Mouse (Mus musculus): ENCODE data around the gene Npy4r. TPM values are rescaled to one million over a fixed set of nuclear protein-coding genes. Genes with fewer than 3 reads are reported as not detected.

Gene Npy4r
- polyA plus RNA-seq, 2 experiments, result 0.01 TPM; not detected in 1

GRCm38 (mm10) chr14:34193879-34194278, 41.6 kb upstream of the Npy4r start:
- WGBS (ENCODE audit: insufficient replicate concordance), result 47% methylated on average over 4 of the region's 4 CpGs
- Histone ChIP-seq H3K36me3 (replicated peaks; ENCODE audit: control insufficient read depth, insufficient read depth, low read depth) (no peaks in the 10 kb centered on the region), H3K4me1 (replicated peaks; ENCODE audit: control insufficient read depth in 2 of 2, insufficient read depth in 2 of 2, low read length in 1 of 2) (peaks cover 4 to 20% of the 10 kb centered on the region in 2 experiments; a peak in 3 of 4 replicates), H3K27me3 (ENCODE audit: control insufficient read depth, insufficient read depth, low read length) (no peaks in the 10 kb centered on the region), H3K27ac (no peak overlapping the region), H3K4me2 (ENCODE audit: low read depth) (no peak overlapping the region), H3K9me3 (ENCODE audit: control insufficient read depth, low read length) (no peaks in the 10 kb centered on the region), H3K4me3 (ENCODE audit: insufficient read depth in 1 of 2, low read depth in 2 of 2, low read length in 2 of 2) (no peak overlapping the region), H3K9ac (replicated peaks) (no peak overlapping the region)
- DNase-seq (ENCODE audit: low read depth in 3 of 3, low spot score in 3 of 3), result no peak
- no peak for TF ChIP-seq EP300 (IDR thresholded peaks at IDR 0.05; ENCODE audit: low read depth)
- no peak for TF ChIP-seq CTCF (IDR thresholded peaks at IDR 0.05; ENCODE audit: low read depth)
- no peak for ATAC-seq (ENCODE audit: insufficient read depth)

GRCm38 (mm10) chr14:34190361-34190760, 38.1 kb upstream of the Npy4r start:
- H3K4me2 ChIP-seq (ENCODE audit: low read depth), result peak overlapping the region; percentile 18
- no peaks in the 10 kb centered on the region for H3K27me3 ChIP-seq (ENCODE audit: control insufficient read depth, insufficient read depth, low read length)
- peak; percentile 51 to 75 (median 61) for DNase-seq (ENCODE audit: low read depth in 3 of 3, low spot score in 3 of 3)
- ATAC-seq (ENCODE audit: insufficient read depth), result peak; percentile 87
- no peaks in the 10 kb centered on the region for H3K9me3 ChIP-seq (ENCODE audit: control insufficient read depth, low read length)
- no peaks in the 10 kb centered on the region for H3K36me3 ChIP-seq (replicated peaks; ENCODE audit: control insufficient read depth, insufficient read depth, low read depth)
- WGBS (ENCODE audit: insufficient replicate concordance), result 38% methylated on average over 7 of the region's 7 CpGs
- H3K27ac ChIP-seq, result peak overlapping the region; percentile 20; the same call in 1 of the 2 replicates
- peaks cover 4 to 20% of the 10 kb centered on the region in 2 experiments; a peak in 3 of 4 replicates for H3K4me1 ChIP-seq (replicated peaks; ENCODE audit: control insufficient read depth in 2 of 2, insufficient read depth in 2 of 2, low read length in 1 of 2)
- no peak overlapping the region for H3K4me3 ChIP-seq (ENCODE audit: insufficient read depth in 1 of 2, low read depth in 2 of 2, low read length in 2 of 2)
- H3K9ac ChIP-seq (replicated peaks), result no peak overlapping the region
- TF ChIP-seq EP300 (IDR thresholded peaks at IDR 0.05; ENCODE audit: low read depth), result 0 out of 2 replicates have a peak, but pooled peaks have one; percentile 10
- TF ChIP-seq CTCF (IDR thresholded peaks at IDR 0.05; ENCODE audit: low read depth), result no peak

- Histone ChIP-seq H3K9ac (replicated peaks) (no peak overlapping the region), H3K4me3 (ENCODE audit: insufficient read depth in 1 of 2, low read depth in 2 of 2, low read length in 2 of 2) (no peak overlapping the region), H3K27ac (no peak overlapping the region), H3K27me3 (ENCODE audit: control insufficient read depth, insufficient read depth, low read length) (no peaks in the 10 kb centered on the region), H3K9me3 (ENCODE audit: control insufficient read depth, low read length) (no peaks in the 10 kb centered on the region), H3K36me3 (replicated peaks; ENCODE audit: control insufficient read depth, insufficient read depth, low read depth) (no peaks in the 10 kb centered on the region), H3K4me2 (ENCODE audit: low read depth) (no peak overlapping the region), H3K4me1 (replicated peaks; ENCODE audit: control insufficient read depth in 2 of 2, insufficient read depth in 2 of 2, low read length in 1 of 2) (peaks cover 4 to 20% of the 10 kb centered on the region in 2 experiments; a peak in 3 of 4 replicates)
- TF ChIP-seq EP300 (IDR thresholded peaks at IDR 0.05; ENCODE audit: low read depth), result no peak
- peak; percentile 86 for TF ChIP-seq CTCF (IDR thresholded peaks at IDR 0.05; ENCODE audit: low read depth)
- no peak for ATAC-seq (ENCODE audit: insufficient read depth)
- DNase-seq (ENCODE audit: low read depth in 3 of 3, low spot score in 3 of 3), result peak; percentile 23 to 40 (median 26)
- 58% methylated on average over 5 of the region's 5 CpGs for WGBS (ENCODE audit: insufficient replicate concordance)
Observed at GRCm38 (mm10) chr14:34188629-34189028, 36.3 kb upstream of the Npy4r start.

- no peaks in the 10 kb centered on the region for H3K27me3 ChIP-seq (ENCODE audit: control insufficient read depth, insufficient read depth, low read length)
- no peak overlapping the region for H3K9ac ChIP-seq (replicated peaks)
- TF ChIP-seq EP300 (IDR thresholded peaks at IDR 0.05; ENCODE audit: low read depth) (no peak), CTCF (IDR thresholded peaks at IDR 0.05; ENCODE audit: low read depth) (no peak)
- no peak overlapping the region for H3K27ac ChIP-seq
- no peak overlapping the region for H3K4me2 ChIP-seq (ENCODE audit: low read depth)
- H3K4me3 ChIP-seq (ENCODE audit: insufficient read depth in 1 of 2, low read depth in 2 of 2, low read length in 2 of 2), result no peak overlapping the region
- no peak for ATAC-seq (ENCODE audit: insufficient read depth)
- H3K36me3 ChIP-seq (replicated peaks; ENCODE audit: control insufficient read depth, insufficient read depth, low read depth), result no peaks in the 10 kb centered on the region
- no peaks in the 10 kb centered on the region for H3K9me3 ChIP-seq (ENCODE audit: control insufficient read depth, low read length)
- no peaks in the 10 kb centered on the region for H3K4me1 ChIP-seq (replicated peaks; ENCODE audit: control insufficient read depth in 2 of 2, insufficient read depth in 2 of 2, low read length in 1 of 2)
- 68% methylated on average over 1 of the region's 1 CpGs for WGBS (ENCODE audit: insufficient replicate concordance)
- no peak for DNase-seq (ENCODE audit: low read depth in 3 of 3, low spot score in 3 of 3)
Observed at GRCm38 (mm10) chr14:34183101-34183500, 30.8 kb upstream of the Npy4r start.

DNA sequence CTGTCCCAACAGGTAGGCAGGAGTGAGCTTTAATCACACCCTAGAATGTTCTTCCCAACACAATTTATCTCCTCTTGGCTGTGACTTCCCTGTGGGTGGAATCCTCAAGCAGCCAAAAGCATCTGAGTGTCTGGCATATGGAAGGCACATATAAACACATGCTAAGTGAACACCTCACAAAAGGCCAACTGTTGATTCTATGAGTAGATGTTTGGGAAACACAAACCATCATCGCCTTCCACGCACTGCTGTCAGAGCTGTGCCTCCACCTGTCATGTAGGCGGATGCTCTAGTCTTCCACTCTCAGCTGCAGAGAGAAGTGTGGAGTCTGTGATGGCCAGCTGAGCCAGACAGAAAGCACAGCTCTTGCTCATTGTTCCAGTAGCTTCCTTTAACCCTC, 27.1 kb upstream of the Npy4r start:
- Histone ChIP-seq H3K4me3 (ENCODE audit: insufficient read depth in 1 of 2, low read depth in 2 of 2, low read length in 2 of 2) (no peak overlapping the region), H3K27ac (no peak overlapping the region), H3K9me3 (ENCODE audit: control insufficient read depth, low read length) (no peaks in the 10 kb centered on the region), H3K4me1 (replicated peaks; ENCODE audit: control insufficient read depth in 2 of 2, insufficient read depth in 2 of 2, low read length in 1 of 2) (no peaks in the 10 kb centered on the region), H3K9ac (replicated peaks) (no peak overlapping the region), H3K4me2 (ENCODE audit: low read depth) (no peak overlapping the region), H3K36me3 (replicated peaks; ENCODE audit: control insufficient read depth, insufficient read depth, low read depth) (no peaks in the 10 kb centered on the region), H3K27me3 (ENCODE audit: control insufficient read depth, insufficient read depth, low read length) (no peaks in the 10 kb centered on the region)
- DNase-seq (ENCODE audit: low read depth in 3 of 3, low spot score in 3 of 3) (no peak), ATAC-seq (ENCODE audit: insufficient read depth) (no peak)
- 67% methylated on average over 3 of the region's 3 CpGs for WGBS (ENCODE audit: insufficient replicate concordance)
- no peak for TF ChIP-seq CTCF (IDR thresholded peaks at IDR 0.05; ENCODE audit: low read depth)
- no peak for TF ChIP-seq EP300 (IDR thresholded peaks at IDR 0.05; ENCODE audit: low read depth)
